Mouse (Mus musculus): Measurements from ENCODE around the gene Ms4a15. TPM values are rescaled to one million over a fixed set of nuclear protein-coding genes. Genes with fewer than 3 reads are reported as not detected.

Gene Ms4a15
- polyA plus RNA-seq, 1 experiment: not detected

- H3K79me3 ChIP-seq (ENCODE audit: low read depth): no peaks in the 10 kb centered on the region
- no peaks in the 10 kb centered on the region for H3K27me3 ChIP-seq (ENCODE audit: control insufficient read depth, insufficient read depth, insufficient read length)
- H3K4me3 ChIP-seq (ENCODE audit: insufficient read depth, poor library complexity, severe bottlenecking): no peak overlapping the region
- TF ChIP-seq MAX (IDR thresholded peaks at IDR 0.05) (no peak), USF1 (IDR thresholded peaks at IDR 0.05; ENCODE audit: low read depth) (no peak), MYOD1 (IDR thresholded peaks at IDR 0.05; ENCODE audit: control insufficient read depth, insufficient read length, low read depth) (no peak), CEBPB (IDR thresholded peaks at IDR 0.05; ENCODE audit: low read depth) (no peak), FOSL1 (IDR thresholded peaks at IDR 0.05; ENCODE audit: insufficient read depth, low read length, poor library complexity, severe bottlenecking) (no peak), CTCF (IDR thresholded peaks at IDR 0.05; ENCODE audit: control insufficient read depth, insufficient read depth, insufficient read length) (no peak), MYOG (IDR thresholded peaks at IDR 0.05; ENCODE audit: control insufficient read depth, extremely low read depth, insufficient read length) (no peak)
- H3ac ChIP-seq (ENCODE audit: control insufficient read depth, insufficient read length, low read depth): no peak overlapping the region
- peaks cover 28% of the 10 kb centered on the region for H3K36me3 ChIP-seq (ENCODE audit: control insufficient read depth, insufficient read depth)
- no peaks in the 10 kb centered on the region for H3K79me2 ChIP-seq (ENCODE audit: control insufficient read depth, insufficient read depth)
Observed at GRCm38 (mm10) chr19:10938771-10939170, 54.3 kb downstream of the Ms4a15 start.

- H3K4me3 ChIP-seq (ENCODE audit: insufficient read depth, poor library complexity, severe bottlenecking): no peak within 1 kb of the TSS
- no peak within 1 kb of the TSS for H3ac ChIP-seq (ENCODE audit: control insufficient read depth, insufficient read length, low read depth)
- peaks cover 13% of the 10 kb centered on the region for H3K36me3 ChIP-seq (ENCODE audit: control insufficient read depth, insufficient read depth)
- no peaks in the 10 kb centered on the region for H3K79me2 ChIP-seq (ENCODE audit: control insufficient read depth, insufficient read depth)
- H3K27me3 ChIP-seq (ENCODE audit: control insufficient read depth, insufficient read depth, insufficient read length): no peaks in the 10 kb centered on the region
- TF ChIP-seq FOSL1 (IDR thresholded peaks at IDR 0.05; ENCODE audit: insufficient read depth, low read length, poor library complexity, severe bottlenecking): no peak
- TF ChIP-seq MYOD1 (IDR thresholded peaks at IDR 0.05; ENCODE audit: control insufficient read depth, insufficient read length, low read depth): no peak
- TF ChIP-seq CTCF (IDR thresholded peaks at IDR 0.05; ENCODE audit: control insufficient read depth, insufficient read depth, insufficient read length): no peak
- TF ChIP-seq MYOG (IDR thresholded peaks at IDR 0.05; ENCODE audit: control insufficient read depth, extremely low read depth, insufficient read length): no peak
- no peak for TF ChIP-seq CEBPB (IDR thresholded peaks at IDR 0.05; ENCODE audit: low read depth)
- no peak for TF ChIP-seq MAX (IDR thresholded peaks at IDR 0.05)
- no peak for TF ChIP-seq USF1 (IDR thresholded peaks at IDR 0.05; ENCODE audit: low read depth)
- no peaks in the 10 kb centered on the region for H3K79me3 ChIP-seq (ENCODE audit: low read depth)
Observed at GRCm38 (mm10) chr19:10937110-10937563, 55.9 kb downstream of the Ms4a15 start, which contains the start of gene Ptgdr2. Gene Ptgdr2 (plus strand): TSS chr19:10937160.

GRCm38 (mm10) chr19:10936077-10936476, 57.0 kb downstream of the Ms4a15 start:
- H3ac ChIP-seq (ENCODE audit: control insufficient read depth, insufficient read length, low read depth): no peak overlapping the region
- H3K27me3 ChIP-seq (ENCODE audit: control insufficient read depth, insufficient read depth, insufficient read length): no peaks in the 10 kb centered on the region
- H3K36me3 ChIP-seq (ENCODE audit: control insufficient read depth, insufficient read depth): peaks cover 2% of the 10 kb centered on the region
- no peak overlapping the region for H3K4me3 ChIP-seq (ENCODE audit: insufficient read depth, poor library complexity, severe bottlenecking)
- no peaks in the 10 kb centered on the region for H3K79me2 ChIP-seq (ENCODE audit: control insufficient read depth, insufficient read depth)
- no peak for TF ChIP-seq FOSL1 (IDR thresholded peaks at IDR 0.05; ENCODE audit: insufficient read depth, low read length, poor library complexity, severe bottlenecking)
- TF ChIP-seq CEBPB (IDR thresholded peaks at IDR 0.05; ENCODE audit: low read depth): no peak
- TF ChIP-seq MYOG (IDR thresholded peaks at IDR 0.05; ENCODE audit: control insufficient read depth, extremely low read depth, insufficient read length): no peak
- no peak for TF ChIP-seq CTCF (IDR thresholded peaks at IDR 0.05; ENCODE audit: control insufficient read depth, insufficient read depth, insufficient read length)
- no peak for TF ChIP-seq MAX (IDR thresholded peaks at IDR 0.05)
- no peak for TF ChIP-seq USF1 (IDR thresholded peaks at IDR 0.05; ENCODE audit: low read depth)
- TF ChIP-seq MYOD1 (IDR thresholded peaks at IDR 0.05; ENCODE audit: control insufficient read depth, insufficient read length, low read depth): no peak
- no peaks in the 10 kb centered on the region for H3K79me3 ChIP-seq (ENCODE audit: low read depth)

GRCm38 (mm10) chr19:10935029-10935428, 58.0 kb downstream of the Ms4a15 start:
- H3K79me3 ChIP-seq (ENCODE audit: low read depth): no peaks in the 10 kb centered on the region
- no peaks in the 10 kb centered on the region for H3K27me3 ChIP-seq (ENCODE audit: control insufficient read depth, insufficient read depth, insufficient read length)
- no peak overlapping the region for H3K4me3 ChIP-seq (ENCODE audit: insufficient read depth, poor library complexity, severe bottlenecking)
- no peak overlapping the region for H3ac ChIP-seq (ENCODE audit: control insufficient read depth, insufficient read length, low read depth)
- TF ChIP-seq USF1 (IDR thresholded peaks at IDR 0.05; ENCODE audit: low read depth) (no peak), CEBPB (IDR thresholded peaks at IDR 0.05; ENCODE audit: low read depth) (no peak), FOSL1 (IDR thresholded peaks at IDR 0.05; ENCODE audit: insufficient read depth, low read length, poor library complexity, severe bottlenecking) (no peak), MYOD1 (IDR thresholded peaks at IDR 0.05; ENCODE audit: control insufficient read depth, insufficient read length, low read depth) (no peak), MYOG (IDR thresholded peaks at IDR 0.05; ENCODE audit: control insufficient read depth, extremely low read depth, insufficient read length) (no peak), CTCF (IDR thresholded peaks at IDR 0.05; ENCODE audit: control insufficient read depth, insufficient read depth, insufficient read length) (no peak), MAX (IDR thresholded peaks at IDR 0.05) (no peak)
- no peaks in the 10 kb centered on the region for H3K36me3 ChIP-seq (ENCODE audit: control insufficient read depth, insufficient read depth)
- H3K79me2 ChIP-seq (ENCODE audit: control insufficient read depth, insufficient read depth): no peaks in the 10 kb centered on the region

GRCm38 (mm10) chr19:10930641-10931040, 62.4 kb downstream of the Ms4a15 start:
- no peaks in the 10 kb centered on the region for H3K79me2 ChIP-seq (ENCODE audit: control insufficient read depth, insufficient read depth)
- H3K36me3 ChIP-seq (ENCODE audit: control insufficient read depth, insufficient read depth): no peaks in the 10 kb centered on the region
- no peak overlapping the region for H3ac ChIP-seq (ENCODE audit: control insufficient read depth, insufficient read length, low read depth)
- no peaks in the 10 kb centered on the region for H3K27me3 ChIP-seq (ENCODE audit: control insufficient read depth, insufficient read depth, insufficient read length)
- no peak for TF ChIP-seq MYOD1 (IDR thresholded peaks at IDR 0.05; ENCODE audit: control insufficient read depth, insufficient read length, low read depth)
- no peak for TF ChIP-seq CEBPB (IDR thresholded peaks at IDR 0.05; ENCODE audit: low read depth)
- no peak for TF ChIP-seq MYOG (IDR thresholded peaks at IDR 0.05; ENCODE audit: control insufficient read depth, extremely low read depth, insufficient read length)
- no peak for TF ChIP-seq USF1 (IDR thresholded peaks at IDR 0.05; ENCODE audit: low read depth)
- no peak for TF ChIP-seq FOSL1 (IDR thresholded peaks at IDR 0.05; ENCODE audit: insufficient read depth, low read length, poor library complexity, severe bottlenecking)
- TF ChIP-seq CTCF (IDR thresholded peaks at IDR 0.05; ENCODE audit: control insufficient read depth, insufficient read depth, insufficient read length): no peak
- no peak overlapping the region for H3K4me3 ChIP-seq (ENCODE audit: insufficient read depth, poor library complexity, severe bottlenecking)
- H3K79me3 ChIP-seq (ENCODE audit: low read depth): no peaks in the 10 kb centered on the region

Other genes with a start within 250 kb of the Ms4a15 start
- 0.30 TPM for gene Cd6, start 163.2 kb downstream of the Ms4a15 start, polyA plus RNA-seq (2012; fragmentation: generic; extraction: Trizol)
- 6.3 TPM for gene Slc15a3, start 153.5 kb downstream of the Ms4a15 start, polyA plus RNA-seq (2012; fragmentation: generic; extraction: Trizol)
- 130 TPM for gene Tmem132a, start 123.3 kb downstream of the Ms4a15 start, polyA plus RNA-seq (2012; fragmentation: generic; extraction: Trizol)
- gene Tmem109, start 111.2 kb downstream of the Ms4a15 start, polyA plus RNA-seq (2012; fragmentation: generic; extraction: Trizol): 141 TPM
- 299 TPM for gene Prpf19, start 98.0 kb downstream of the Ms4a15 start, polyA plus RNA-seq (2012; fragmentation: generic; extraction: Trizol)
- gene Zp1, start 72.6 kb downstream of the Ms4a15 start, polyA plus RNA-seq (2012; fragmentation: generic; extraction: Trizol): not detected
- 0.07 TPM for gene Ptgdr2, start 56.1 kb downstream of the Ms4a15 start, polyA plus RNA-seq (2012; fragmentation: generic; extraction: Trizol)
- gene Ccdc86, start 44.0 kb downstream of the Ms4a15 start, polyA plus RNA-seq (2012; fragmentation: generic; extraction: Trizol): 31.3 TPM
- not detected for gene Ms4a10, start 18.6 kb downstream of the Ms4a15 start, polyA plus RNA-seq (2012; fragmentation: generic; extraction: Trizol)
- not detected for gene Ms4a18, start 24.8 kb upstream of the Ms4a15 start, polyA plus RNA-seq (2012; fragmentation: generic; extraction: Trizol)
- not detected for gene Ms4a8a, start 87.9 kb upstream of the Ms4a15 start, polyA plus RNA-seq (2012; fragmentation: generic; extraction: Trizol)
- not detected for gene 1700017D01Rik, start 137.6 kb upstream of the Ms4a15 start, polyA plus RNA-seq (2012; fragmentation: generic; extraction: Trizol)
- not detected for gene 1700025F22Rik, start 172.1 kb upstream of the Ms4a15 start, polyA plus RNA-seq (2012; fragmentation: generic; extraction: Trizol)
- gene Ms4a13, start 203.5 kb upstream of the Ms4a15 start, polyA plus RNA-seq (2012; fragmentation: generic; extraction: Trizol): not detected
- not detected for gene Ms4a12, start 239.2 kb upstream of the Ms4a15 start, polyA plus RNA-seq (2012; fragmentation: generic; extraction: Trizol)